Mouse (Mus musculus) myocyte (in vitro differentiated cells): ENCODE measurements at regions not wholly inside any gene's neighbourhood (a gene's known extent, or its start where the extent isn't known, plus 50 kb on each side); places are given as distances from the start of the nearest gene placed in this dataset.

Source experiments
- MAX ChIP-seq: IDR thresholded peaks from one replicate; pipeline ENCODE4 v1.6.1; 2011; ENCODE audit warnings: low read depth, mild to moderate bottlenecking, control low read depth
- POLR2A ChIP-seq: IDR thresholded peaks from one replicate; pipeline ENCODE4 v1.6.1; 2011; ENCODE audit warnings: low read depth, mild to moderate bottlenecking, control low read depth, moderate library complexity; ENCODE audit not compliant: insufficient read length
- POLR2AphosphoS2 ChIP-seq: IDR thresholded peaks from one replicate; pipeline ENCODE4 v1.6.1; 2011; ENCODE audit warnings: low read depth, control low read depth; ENCODE audit not compliant: insufficient read length
- TCF12 ChIP-seq: IDR thresholded peaks from one replicate; pipeline ENCODE4 v1.6.1; 2011; ENCODE audit warnings: mild to moderate bottlenecking, control low read depth; ENCODE audit not compliant: poor library complexity, insufficient read depth, severe bottlenecking
- TCF3 ChIP-seq: IDR thresholded peaks from one replicate; pipeline ENCODE4 v1.6.1; 2011; ENCODE audit warnings: low read depth, control low read depth; ENCODE audit not compliant: insufficient read length
- USF1 ChIP-seq: IDR thresholded peaks from one replicate; pipeline ENCODE4 v1.6.1; 2011; ENCODE audit warnings: low read depth, mild to moderate bottlenecking, control low read depth, moderate library complexity

GRCm38 (mm10) chr16:77409168-77409567 is 192.7 kb downstream of the Gm11146 start:
- no peak for TF ChIP-seq POLR2A
- no peak for TF ChIP-seq USF1
- TF ChIP-seq TCF12 = no peak
- TF ChIP-seq POLR2AphosphoS2 = no peak
- no peak for TF ChIP-seq TCF3
- TF ChIP-seq MAX = no peak
